Mouse (Mus musculus) ES-E14 (cell line): Measurements from ENCODE around the gene Gm3250. TPM values are rescaled to one million over a fixed set of nuclear protein-coding genes. Genes with fewer than 3 reads are reported as not detected.
"Not testable (repeated sequence)": the region's sequence is repeated elsewhere in the genome, so short reads cannot be mapped to it uniquely, and the experiment has no call there.

Experiments used
- DNase-seq: peaks from one replicate; pipeline ENCODE4 v3.0.0-alpha.2; 2013; ENCODE audit warnings: low read depth, low spot score
- H3K27ac ChIP-seq: 2 replicates; pipeline ENCODE4 v1.5.1; 2012; ENCODE audit warnings: low read depth, mild to moderate bottlenecking, low read length, moderate library complexity, mixed read lengths; ENCODE audit not compliant: poor library complexity, insufficient read depth, severe bottlenecking
- H3K36me3 ChIP-seq: 2 replicates; pipeline ENCODE4 v1.6.1; 2012; ENCODE audit warnings: mild to moderate bottlenecking, low read length, moderate library complexity, mixed read lengths; ENCODE audit not compliant: control insufficient read depth, poor library complexity, insufficient read depth, severe bottlenecking
- H3K4me1 ChIP-seq, 2 experiments: fragments of 150-350 bp in 1 of 2; sonication (generic) in 1 of 2; 2 replicates each; pipeline ENCODE4 v1.6.1; 2012; ENCODE audit warnings: low read length in 2 of 2, mild to moderate bottlenecking in 1 of 2, mixed read lengths in 1 of 2; ENCODE audit not compliant: control insufficient read depth in 2 of 2, insufficient read depth in 2 of 2, poor library complexity in 1 of 2
- H3K4me3 ChIP-seq, 2 experiments: fragments of 150-350 bp in 1 of 2; sonication (generic) in 1 of 2; 2 replicates each; pipeline ENCODE4 v1.5.1; 2012; ENCODE audit warnings: low read length in 2 of 2, low read depth in 1 of 2, mild to moderate bottlenecking in 1 of 2, mixed read lengths in 1 of 2; ENCODE audit not compliant: insufficient read depth in 1 of 2, poor library complexity in 1 of 2, severe bottlenecking in 1 of 2
- H3K9ac ChIP-seq: 2 replicates; pipeline ENCODE4 v1.6.1; 2012; ENCODE audit warnings: low read depth, mild to moderate bottlenecking, low read length, mixed read lengths; ENCODE audit not compliant: poor library complexity, insufficient read depth, severe bottlenecking
- H3K9me3 ChIP-seq: fragments of 150-350 bp; sonication (generic); 2 replicates; pipeline ENCODE4 v1.6.1; 2012; ENCODE audit warnings: low read depth, mild to moderate bottlenecking, low read length; ENCODE audit not compliant: control insufficient read depth, insufficient read depth
- CHD2 ChIP-seq: IDR thresholded peaks from 2 replicates; pipeline ENCODE4 v1.6.1; 2014; ENCODE audit warnings: mild to moderate bottlenecking, low read depth, low read length, inconsistent platforms
- HCFC1 ChIP-seq: IDR thresholded peaks from 2 replicates; pipeline ENCODE4 v1.6.1; 2012; ENCODE audit warnings: low read length, inconsistent platforms, borderline replicate concordance; ENCODE audit not compliant: insufficient read depth
- MAFK ChIP-seq: IDR thresholded peaks from 2 replicates; pipeline ENCODE4 v1.6.1; 2014; ENCODE audit warnings: mild to moderate bottlenecking, low read depth, low read length, inconsistent platforms; ENCODE audit not compliant: insufficient read depth
- ZC3H11A ChIP-seq: IDR thresholded peaks from 2 replicates; pipeline ENCODE4 v1.6.1; 2012; ENCODE audit warnings: low read depth, mild to moderate bottlenecking, inconsistent platforms, low read length, borderline replicate concordance
- ZNF384 ChIP-seq: IDR thresholded peaks from 2 replicates; pipeline ENCODE4 v1.6.1; 2012; ENCODE audit warnings: low read depth, low read length, inconsistent platforms
- in situ Hi-C, 2 experiments: fragments of 600-800 bp; cut with MboI; formaldehyde crosslinking; loops; one replicate each; pipeline ENCODE4 v1.15.1; 2025; ENCODE audit warnings: low sequenced_read_pairs in 2 of 2, inconsistent platforms in 1 of 2; ENCODE audit not compliant: unreplicated experiment in 2 of 2
- total RNA-seq: library from RNA; depleted of rRNA; stranded (reverse); fragments of 300-350 nt; gene quantifications from 2 replicates; pipeline ENCODE4 v1.2.3, GENCODE M21; 2012

The Gm3250 gene
- total RNA-seq, 1 experiment, result not detected

- TF ChIP-seq MAFK (0 out of 2 replicates have a peak, but pooled peaks have one; percentile 19), CHD2 (no peak)
- Histone ChIP-seq H3K4me3 (no peak within 1 kb of the TSS), H3K9ac (no peak within 1 kb of the TSS), H3K36me3 (no peaks in the 10 kb centered on the region), H3K27ac (peak within 1 kb of the TSS; percentile 28; the same call in 1 of the 2 replicates), H3K4me1 (no peaks in the 10 kb centered on the region), H3K9me3 (peaks cover 2% of the 10 kb centered on the region; the same call in 1 of the 2 replicates)
- in situ Hi-C loops, result no loop called here
- no peak for DNase-seq
Observed at GRCm38 (mm10) chr10:77814382-77814781, 32.0 kb upstream of the Gm3250 start, which contains the start of gene Gm2696. Gene Gm2696 (plus strand): TSS chr10:77814682.

GRCm38 (mm10) chr10:77811743-77812142, 29.4 kb upstream of the Gm3250 start, which contains the start of gene Gm9507:
Gene Gm9507 (minus strand): TSS chr10:77811843.
- no peaks in the 10 kb centered on the region for H3K36me3 ChIP-seq
- H3K4me3 ChIP-seq, result no peak within 1 kb of the TSS
- no peak within 1 kb of the TSS for H3K9ac ChIP-seq
- TF ChIP-seq HCFC1, result no peak
- TF ChIP-seq MAFK, result no peak
- TF ChIP-seq ZC3H11A, result no peak
- no peak for TF ChIP-seq ZNF384
- no peak for TF ChIP-seq CHD2
- H3K4me1 ChIP-seq, result no peaks in the 10 kb centered on the region
- in situ Hi-C loops, result no loop called here
- H3K9me3 ChIP-seq, result peaks cover 2% of the 10 kb centered on the region; the same call in 1 of the 2 replicates
- DNase-seq, result no peak
- no peak within 1 kb of the TSS for H3K27ac ChIP-seq

- Histone ChIP-seq H3K27ac (no peak overlapping the region), H3K36me3 (no peaks in the 10 kb centered on the region), H3K4me1 (no peaks in the 10 kb centered on the region), H3K4me3 (no peak overlapping the region), H3K9ac (no peak overlapping the region), H3K9me3 (no peaks in the 10 kb centered on the region)
- in situ Hi-C loops, result no loop called here
- no peak for DNase-seq
- no peak for TF ChIP-seq CHD2
- no peak for TF ChIP-seq ZNF384
- TF ChIP-seq ZC3H11A, result no peak
- TF ChIP-seq MAFK, result no peak
- no peak for TF ChIP-seq HCFC1
Observed at GRCm38 (mm10) chr10:77804095-77804494, 21.8 kb upstream of the Gm3250 start.

GRCm38 (mm10) chr10:77798921-77799508, 16.7 kb upstream of the Gm3250 start, which contains the start of gene Gm19668:
Gene Gm19668 (minus strand): TSS chr10:77799133.
- Histone ChIP-seq H3K4me1 (no peaks in the 10 kb centered on the region), H3K9ac (no peak within 1 kb of the TSS), H3K27ac (no peak within 1 kb of the TSS), H3K36me3 (no peaks in the 10 kb centered on the region), H3K9me3 (no peaks in the 10 kb centered on the region), H3K4me3 (no peak within 1 kb of the TSS)
- TF ChIP-seq MAFK (no peak), ZNF384 (no peak), HCFC1 (no peak), CHD2 (no peak), ZC3H11A (no peak)
- in situ Hi-C loops, result no loop called here
- DNase-seq, result no peak

GRCm38 (mm10) chr10:77798164-77798920, 16.0 kb upstream of the Gm3250 start:
- H3K4me3 ChIP-seq, H3K9ac ChIP-seq, H3K9me3 ChIP-seq, DNase-seq, H3K36me3 ChIP-seq, in situ Hi-C loops, H3K4me1 ChIP-seq, H3K27ac ChIP-seq: not testable (repeated sequence)
